Mouse (Mus musculus): ENCODE data around the gene Gdf10.

The Gdf10 gene

GRCm38 (mm10) chr14:33923168-33924070 is at the start of gene Gdf10:
Gdf10 (plus strand) TSS chr14:33923587.
- no peak for DNase-seq

DNA sequence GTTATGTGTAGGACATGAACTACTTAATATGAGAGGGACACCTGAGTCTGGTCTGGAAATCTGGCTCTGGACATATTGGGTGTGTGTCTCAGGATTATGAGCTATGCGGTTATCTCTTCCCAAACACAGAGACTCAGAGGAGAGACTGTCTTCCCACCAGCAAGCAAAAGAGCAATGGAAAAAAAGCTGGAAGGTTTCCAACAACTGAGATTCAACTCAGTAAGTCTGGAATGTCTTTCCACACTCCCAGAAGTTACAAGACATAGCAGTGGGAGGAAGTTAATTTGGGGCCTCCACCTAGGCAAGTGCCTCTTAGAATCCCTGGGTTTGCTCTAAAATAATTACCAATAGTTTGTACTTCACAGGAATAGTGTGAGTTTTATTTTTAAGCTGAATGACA is 44.6 kb upstream of the Gdf10 start:
- no peak for DNase-seq

DNA sequence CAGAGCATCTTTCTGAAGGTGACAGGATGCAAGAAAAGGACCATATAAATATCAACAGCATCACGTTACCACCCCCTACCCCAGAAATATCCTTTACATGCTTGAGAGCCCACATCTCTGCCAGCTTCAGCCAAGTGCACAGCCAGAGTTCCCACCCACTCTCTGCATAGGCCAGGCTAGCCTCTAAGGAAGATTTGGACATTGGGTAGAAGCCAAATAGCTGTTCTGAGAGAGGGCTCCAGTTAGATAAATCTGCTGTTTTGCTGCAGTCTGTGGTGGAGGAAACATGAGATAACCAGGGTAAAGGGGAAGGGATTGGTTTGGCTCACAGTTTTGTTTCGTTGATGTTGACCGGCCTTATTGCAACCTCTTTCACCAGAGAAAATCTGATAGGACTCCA is 43.2 kb upstream of the Gdf10 start:
- DNase-seq: no peak

DNA sequence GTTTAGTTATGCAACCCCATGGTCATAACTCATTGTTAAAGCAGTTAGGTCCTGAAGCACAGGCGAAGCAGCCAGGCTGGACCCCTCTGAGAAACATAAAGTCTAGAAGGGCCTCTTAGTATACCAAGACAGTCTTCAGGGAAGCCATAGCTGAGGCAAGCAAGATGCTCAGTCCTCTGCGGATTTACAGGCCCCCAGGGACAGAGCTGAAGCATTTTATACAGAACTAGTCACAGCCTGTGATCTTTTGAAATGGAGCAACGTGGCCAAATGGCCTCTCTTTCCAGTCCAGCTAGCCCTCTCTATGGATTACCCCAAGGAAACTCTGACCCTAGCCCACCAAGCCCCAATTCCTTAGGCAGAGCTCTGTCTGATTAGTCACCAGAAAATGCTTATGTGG is 41.9 kb upstream of the Gdf10 start:
- DNase-seq: no peak

GRCm38 (mm10) chr14:33883046-33883445 is 40.3 kb upstream of the Gdf10 start:
- DNase-seq: peak; percentile 3

DNA sequence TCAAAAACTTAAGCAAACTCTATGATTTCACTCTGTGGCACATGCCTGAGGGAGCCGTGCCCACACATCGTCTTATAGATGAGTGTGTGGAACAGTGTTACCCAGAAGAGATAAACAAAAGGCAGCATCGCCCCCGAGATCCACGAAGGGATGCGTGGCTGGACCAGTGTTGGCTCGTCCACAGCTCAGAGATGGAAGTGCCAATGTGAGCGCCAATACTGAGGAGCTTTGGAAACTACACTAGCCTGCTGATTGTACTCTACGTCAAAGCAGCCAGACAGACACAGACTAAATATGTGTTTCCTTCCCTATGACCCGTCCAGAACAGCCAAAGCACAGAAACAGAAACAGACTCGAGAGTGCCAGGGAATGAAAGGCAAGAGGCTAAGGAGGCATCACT is 37.9 kb upstream of the Gdf10 start:
- DNase-seq: no peak

DNA sequence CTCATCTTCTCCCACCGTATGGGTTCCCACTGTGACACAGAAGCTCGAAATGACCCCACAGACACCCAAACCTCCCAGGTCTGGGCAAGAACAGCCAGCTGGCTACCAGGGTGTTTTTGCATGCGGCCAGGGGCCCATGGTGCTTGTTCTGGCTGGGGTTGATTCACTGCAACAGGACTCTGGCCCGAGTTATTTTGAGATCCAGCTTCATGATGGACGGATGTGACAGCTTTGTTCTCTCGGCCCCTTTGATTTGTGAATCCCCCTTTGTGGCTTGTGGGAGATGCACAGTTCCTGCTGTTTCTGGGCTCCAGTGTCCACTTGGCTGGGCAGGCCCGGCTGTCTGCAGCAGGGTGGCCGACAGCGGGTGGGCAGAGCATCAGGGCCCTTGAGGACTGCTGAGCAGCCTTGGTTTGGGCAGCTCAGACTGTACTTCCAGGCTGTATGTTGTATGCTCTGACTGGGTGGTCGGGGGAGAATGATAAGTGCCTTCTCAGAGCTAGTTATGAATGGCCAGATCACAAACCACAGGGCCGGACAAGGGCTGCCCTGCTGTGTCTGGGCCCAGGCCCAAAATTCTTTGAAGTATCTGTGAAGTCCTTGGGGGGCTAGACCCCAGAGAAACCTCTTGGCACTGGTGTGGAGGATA is 34.9 kb upstream of the Gdf10 start:
- DNase-seq: peak; percentile 6

GRCm38 (mm10) chr14:33889971-33890370 is 33.4 kb upstream of the Gdf10 start:
- DNase-seq: no peak

DNA sequence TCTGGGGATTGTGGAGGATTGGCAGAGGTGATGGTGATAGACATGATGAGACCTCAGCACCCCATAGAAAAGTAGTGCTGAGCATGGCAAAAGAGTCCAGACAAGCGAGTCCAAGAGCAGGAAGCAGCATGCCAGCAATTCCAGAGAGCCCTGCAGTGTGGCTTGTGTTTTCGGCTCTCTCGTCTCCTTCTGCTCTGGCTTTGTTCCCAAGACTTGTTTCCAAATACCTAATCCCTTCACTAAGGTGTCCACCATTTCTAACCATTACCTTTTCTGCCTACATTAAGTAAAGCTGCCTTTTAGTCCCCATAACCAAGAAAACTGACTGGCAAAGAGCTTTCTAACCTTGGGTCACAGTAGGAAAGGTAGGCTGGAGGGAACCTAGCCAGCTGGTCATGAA is 31.9 kb upstream of the Gdf10 start:
- no peak for DNase-seq

GRCm38 (mm10) chr14:33895777-33896176 is 27.6 kb upstream of the Gdf10 start:
- DNase-seq: no peak

GRCm38 (mm10) chr14:33896628-33897300 is 26.6 kb upstream of the Gdf10 start:
- DNase-seq: no peak

DNA sequence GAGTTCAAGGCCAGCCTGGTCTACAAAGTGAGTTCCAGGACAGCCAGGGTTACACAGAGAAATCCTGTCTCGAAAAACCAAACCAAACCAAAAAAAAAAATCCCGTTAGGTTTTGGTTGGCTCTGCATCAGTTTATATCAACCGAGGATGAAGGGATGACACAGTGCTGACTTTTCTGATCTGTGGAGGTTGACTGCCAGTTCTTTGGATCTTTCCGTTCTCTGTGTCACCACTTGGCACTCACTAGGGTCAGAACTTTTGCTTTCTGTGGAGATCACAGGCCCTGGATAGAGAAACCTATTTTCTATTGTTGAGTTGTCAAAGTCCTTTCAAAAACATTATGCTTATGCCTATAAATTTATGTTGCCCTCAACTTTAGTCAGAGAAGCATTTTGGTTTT is 20.6 kb upstream of the Gdf10 start:
- DNase-seq: no peak

GRCm38 (mm10) chr14:33903199-33903598 is 20.2 kb upstream of the Gdf10 start:
- DNase-seq: no peak

DNA sequence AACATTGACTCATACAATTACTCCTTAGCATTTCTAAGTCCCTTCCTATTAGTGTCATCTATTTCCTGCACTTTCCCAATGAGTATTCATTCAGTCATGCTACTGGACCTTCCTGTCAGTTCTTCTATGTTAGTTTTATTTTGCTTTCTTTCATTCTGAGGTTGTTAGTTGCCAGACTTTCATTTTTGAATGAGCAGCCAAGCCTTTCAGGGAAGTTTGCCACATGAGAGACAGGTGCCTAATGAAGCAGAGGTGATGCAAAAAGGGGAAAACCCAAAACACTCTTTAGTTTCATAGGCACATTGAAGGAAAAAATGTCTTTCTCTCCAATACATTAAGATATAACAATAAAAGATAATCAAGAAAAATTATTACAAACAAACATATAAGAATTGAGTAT is 18.5 kb upstream of the Gdf10 start:
- no peak for DNase-seq

GRCm38 (mm10) chr14:33913727-33914126 is 9.7 kb upstream of the Gdf10 start:
- no peak for DNase-seq

GRCm38 (mm10) chr14:33914206-33914605 is 9.2 kb upstream of the Gdf10 start:
- DNase-seq: no peak

- DNase-seq: no peak
Observed at GRCm38 (mm10) chr14:33920727-33921559, 2.4 kb upstream of the Gdf10 start.

GRCm38 (mm10) chr14:33922771-33923167 is 618 bp upstream of the Gdf10 start:
- no peak for DNase-seq

DNA sequence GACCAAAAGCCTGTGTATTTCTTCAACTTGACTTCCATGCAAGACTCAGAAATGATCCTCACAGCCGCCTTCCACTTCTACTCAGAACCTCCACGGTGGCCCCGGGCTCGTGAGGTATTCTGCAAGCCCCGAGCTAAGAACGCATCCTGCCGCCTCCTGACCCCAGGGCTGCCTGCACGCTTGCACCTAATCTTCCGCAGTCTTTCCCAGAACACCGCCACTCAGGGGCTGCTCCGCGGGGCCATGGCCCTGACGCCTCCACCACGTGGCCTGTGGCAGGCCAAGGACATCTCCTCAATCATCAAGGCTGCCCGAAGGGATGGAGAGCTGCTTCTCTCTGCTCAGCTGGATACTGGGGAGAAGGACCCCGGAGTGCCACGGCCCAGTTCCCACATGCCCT is 8.5 kb downstream of the Gdf10 start:
- no peak for DNase-seq

DNA sequence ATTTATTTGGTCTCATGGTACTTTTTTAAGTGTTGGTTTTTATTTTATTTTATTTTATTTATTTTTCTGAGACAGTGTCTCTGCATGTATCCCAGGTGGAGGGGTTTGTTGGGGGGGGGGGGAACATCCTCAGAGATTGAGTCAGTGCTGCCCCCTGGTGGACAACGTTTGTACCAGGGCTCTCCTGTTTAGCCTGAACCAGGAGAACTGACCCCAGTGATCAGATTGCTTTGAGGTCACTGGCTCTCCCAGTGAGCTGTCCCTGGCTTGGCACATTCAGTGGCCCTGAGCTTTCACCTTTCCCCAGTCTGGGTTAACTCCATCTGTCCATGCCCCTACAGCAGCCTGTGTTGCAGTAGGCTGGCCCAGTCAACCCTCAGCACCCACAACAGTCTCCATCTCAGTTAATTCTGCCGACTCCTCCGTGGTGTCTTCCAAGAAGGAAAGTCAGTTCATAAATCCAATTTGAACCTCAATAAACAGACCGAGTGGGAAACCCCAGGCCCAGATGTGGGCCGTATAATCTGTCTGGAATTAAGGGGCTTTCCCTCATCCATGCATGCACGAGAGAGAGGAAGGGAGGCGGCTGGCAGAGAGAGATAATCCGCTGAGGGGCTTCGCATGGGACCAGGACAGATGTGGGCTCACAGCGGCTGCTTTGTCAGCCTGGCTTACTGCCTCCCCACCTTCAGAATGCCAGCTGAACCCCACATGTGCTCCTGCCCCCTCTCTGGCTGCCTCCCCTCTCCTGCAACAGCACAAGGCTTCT is 9.7 kb downstream of the Gdf10 start:
- DNase-seq: peak; percentile 28

DNA sequence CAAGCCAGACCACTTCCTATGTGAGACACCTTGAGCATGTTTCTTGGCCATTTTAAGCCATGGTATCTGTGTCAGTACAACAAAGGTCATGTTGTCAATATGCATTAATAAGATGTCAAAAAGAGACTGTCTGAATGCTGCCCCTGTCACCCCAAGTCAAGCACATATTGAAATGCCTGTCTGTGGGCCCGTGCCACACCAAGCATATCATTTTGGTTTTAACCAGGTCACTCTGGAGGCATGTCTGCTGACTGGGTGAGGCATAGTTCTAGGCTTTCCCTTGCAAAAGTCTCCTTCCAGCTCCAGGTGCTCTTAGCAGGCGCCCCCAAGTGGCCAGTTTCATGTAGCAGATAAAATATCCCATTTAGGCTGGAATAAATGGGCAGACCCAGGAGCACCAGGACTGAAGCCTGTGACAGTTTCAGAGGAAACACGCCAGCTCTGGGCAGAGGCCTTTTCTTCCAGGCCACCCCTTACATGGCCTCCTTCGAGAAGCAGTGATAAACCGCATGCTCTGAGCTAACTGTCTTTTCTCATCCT is 10.5 kb downstream of the Gdf10 start:
- no peak for DNase-seq

- DNase-seq: peak; percentile 56
Observed at GRCm38 (mm10) chr14:33939117-33939516, 15.7 kb downstream of the Gdf10 start.

Data from cerebellum, adult 11 months (tissue).